In genomic region chr13:18016604-18017003, GRCm38 (mm10) we compare ENCODE assay signal across 18 mouse cellular contexts.
"Had no signal": no experiment of that assay in that cellular context is flagged by ENCODE, and none has a peak within 500 bp of the region (broad histone marks: within the 10 kb centered on the region; RNA-seq: fewer than 3 reads in every experiment).

No protein-coding gene starts in this region.

- H3K36me3 ChIP-seq: liver, embryonic 15.5 days; lung, embryonic 15.5 days; midbrain, embryonic 10.5 days; midbrain, embryonic 12.5 days; neural tube, embryonic 13.5 days; stomach, embryonic 15.5 days had no signal

- H3K27ac ChIP-seq: liver, embryonic 15.5 days; lung, embryonic 15.5 days; macrophage; midbrain, embryonic 10.5 days; midbrain, embryonic 12.5 days; neural tube, embryonic 13.5 days; stomach, embryonic 15.5 days; stomach, postnatal 0 days had no signal

- DNase-seq: liver, postnatal 0 days; lung, adult 2 months; midbrain, embryonic 14.5 days; right cerebral cortex, postnatal 14 days; thymus, adult 2 months; thymus, postnatal 25 days; thymus, postnatal 4 days had no signal

- H3K9ac ChIP-seq: liver, embryonic 15.5 days; liver, postnatal 0 days; lung, embryonic 15.5 days; midbrain, embryonic 12.5 days; neural tube, embryonic 13.5 days; stomach, embryonic 15.5 days had no signal

- ATAC-seq: liver, postnatal 0 days; lung, postnatal 0 days; midbrain, embryonic 16.5 days had no signal

- H3K9me3 ChIP-seq: liver, embryonic 15.5 days; lung, embryonic 15.5 days; midbrain, embryonic 10.5 days; midbrain, embryonic 12.5 days; neural tube, embryonic 13.5 days; stomach, embryonic 15.5 days had no signal

- H3K4me1 ChIP-seq: liver, embryonic 15.5 days; lung, embryonic 15.5 days; midbrain, embryonic 10.5 days; midbrain, embryonic 12.5 days; neural tube, embryonic 13.5 days; stomach, embryonic 15.5 days had no signal

- H3K4me3 ChIP-seq: liver, embryonic 15.5 days; lung, embryonic 15.5 days; midbrain, embryonic 10.5 days; midbrain, embryonic 12.5 days; myocyte; neural tube, embryonic 13.5 days; stomach, embryonic 15.5 days had no signal

- H3K27me3 ChIP-seq: liver, embryonic 15.5 days; lung, embryonic 15.5 days; midbrain, embryonic 12.5 days; neural tube, embryonic 13.5 days; stomach, embryonic 15.5 days had no signal

- H3K4me2 ChIP-seq: liver, embryonic 15.5 days; lung, embryonic 15.5 days; midbrain, embryonic 12.5 days; neural tube, embryonic 13.5 days; stomach, embryonic 15.5 days had no signal
